Mouse (Mus musculus) layer of hippocampus, adult 9-10 months (tissue): Measurements from ENCODE around the gene Gmppa.

ENCODE experiments used
- DNase-seq: peaks from one replicate; pipeline ENCODE4 v3.0.0; 2022; ENCODE audit warnings: low spot score

The Gmppa gene

DNA sequence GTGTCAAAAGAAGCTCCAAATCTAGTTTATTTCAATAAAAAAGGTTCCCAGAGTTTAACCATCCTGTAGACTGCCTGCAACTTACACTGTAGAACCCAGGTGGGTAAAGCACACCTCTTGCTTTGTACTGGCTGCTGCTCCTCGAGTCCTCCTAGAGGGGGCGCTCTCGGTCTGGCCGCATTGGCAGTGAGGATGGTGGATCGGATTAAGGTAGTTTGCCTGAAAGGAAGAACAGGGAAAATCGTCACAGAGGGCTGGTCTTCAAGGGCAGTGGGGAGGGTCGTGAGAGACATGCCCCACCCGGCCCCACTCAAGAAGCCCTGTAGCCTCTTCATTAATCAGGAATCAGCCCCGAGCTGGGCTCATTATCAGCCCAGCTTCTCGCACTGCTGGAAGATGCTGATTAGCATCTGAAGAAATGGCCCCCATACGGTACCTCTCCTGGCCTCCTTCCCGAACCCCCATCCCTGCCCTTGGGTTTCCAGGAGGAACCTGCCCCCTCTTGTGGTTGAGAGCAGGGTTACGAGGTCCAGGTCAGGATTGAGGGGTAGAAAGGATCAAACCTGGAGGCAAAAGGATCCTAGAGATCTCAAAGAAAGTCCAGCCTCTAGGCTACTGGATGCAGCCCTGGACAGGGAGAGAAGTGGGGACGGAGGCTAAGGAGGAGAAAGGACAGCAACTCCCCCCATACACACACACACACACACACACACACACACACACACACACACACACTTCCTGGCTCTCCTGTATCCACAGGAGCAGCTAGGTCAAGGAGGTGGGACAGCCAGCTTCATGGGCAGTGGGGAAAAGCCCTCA is 21.2 kb downstream of the Gmppa start:
- DNase-seq: no peak

DNA sequence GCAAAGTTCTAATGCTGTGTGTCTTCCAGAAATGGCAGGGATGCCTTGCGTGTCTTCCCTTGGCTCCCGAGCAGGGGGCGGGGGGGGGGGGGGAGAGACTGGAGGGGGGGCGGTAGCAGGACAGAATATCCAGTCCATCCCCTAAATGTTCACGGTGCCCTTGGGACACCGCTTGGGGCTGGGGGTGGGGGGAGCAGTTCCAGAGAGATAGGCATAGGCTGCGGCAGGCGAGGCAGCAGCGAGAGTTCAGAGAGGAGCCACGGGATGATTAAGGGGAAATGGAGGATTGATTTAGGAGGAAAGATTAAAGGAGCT is 21.9 kb downstream of the Gmppa start:
- no peak for DNase-seq

DNA sequence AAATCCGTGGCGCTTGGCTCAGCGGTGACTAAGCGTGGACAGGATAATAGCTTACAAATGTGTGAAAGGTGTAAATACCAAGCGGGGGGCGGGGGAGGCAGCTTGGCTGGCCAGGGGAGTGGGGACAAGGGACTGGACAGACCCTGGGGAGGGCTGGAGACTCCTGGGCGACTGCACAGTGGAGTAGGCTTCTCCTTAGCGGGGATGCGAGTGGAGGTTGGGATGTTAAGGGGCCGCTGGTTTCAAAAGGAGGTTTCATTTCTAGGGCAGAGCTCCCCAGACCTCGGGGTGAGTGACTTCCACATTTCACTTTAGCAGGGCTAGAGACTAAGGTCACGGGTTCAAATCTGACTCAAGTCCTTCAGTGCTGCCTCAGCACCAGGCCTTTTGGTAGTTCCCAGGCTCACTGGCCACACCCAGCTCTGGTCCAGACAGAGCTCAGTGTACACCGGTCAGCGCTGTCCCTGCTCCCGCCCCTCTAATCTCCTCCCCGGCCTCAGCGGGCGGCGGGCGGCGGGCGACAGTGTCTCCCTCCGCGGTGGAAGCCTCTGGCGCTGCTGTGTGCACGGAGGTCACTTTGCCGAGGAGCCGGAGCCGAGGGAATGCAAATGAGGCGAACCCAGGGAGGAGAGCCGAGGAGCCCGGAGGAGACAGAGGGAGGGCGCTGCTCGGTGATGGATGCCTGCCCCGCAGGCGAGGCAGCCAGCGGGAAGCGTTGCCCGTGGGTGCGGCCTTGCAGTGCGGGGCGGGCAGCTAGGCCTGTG is 22.5 kb downstream of the Gmppa start:
- DNase-seq: no peak

DNA sequence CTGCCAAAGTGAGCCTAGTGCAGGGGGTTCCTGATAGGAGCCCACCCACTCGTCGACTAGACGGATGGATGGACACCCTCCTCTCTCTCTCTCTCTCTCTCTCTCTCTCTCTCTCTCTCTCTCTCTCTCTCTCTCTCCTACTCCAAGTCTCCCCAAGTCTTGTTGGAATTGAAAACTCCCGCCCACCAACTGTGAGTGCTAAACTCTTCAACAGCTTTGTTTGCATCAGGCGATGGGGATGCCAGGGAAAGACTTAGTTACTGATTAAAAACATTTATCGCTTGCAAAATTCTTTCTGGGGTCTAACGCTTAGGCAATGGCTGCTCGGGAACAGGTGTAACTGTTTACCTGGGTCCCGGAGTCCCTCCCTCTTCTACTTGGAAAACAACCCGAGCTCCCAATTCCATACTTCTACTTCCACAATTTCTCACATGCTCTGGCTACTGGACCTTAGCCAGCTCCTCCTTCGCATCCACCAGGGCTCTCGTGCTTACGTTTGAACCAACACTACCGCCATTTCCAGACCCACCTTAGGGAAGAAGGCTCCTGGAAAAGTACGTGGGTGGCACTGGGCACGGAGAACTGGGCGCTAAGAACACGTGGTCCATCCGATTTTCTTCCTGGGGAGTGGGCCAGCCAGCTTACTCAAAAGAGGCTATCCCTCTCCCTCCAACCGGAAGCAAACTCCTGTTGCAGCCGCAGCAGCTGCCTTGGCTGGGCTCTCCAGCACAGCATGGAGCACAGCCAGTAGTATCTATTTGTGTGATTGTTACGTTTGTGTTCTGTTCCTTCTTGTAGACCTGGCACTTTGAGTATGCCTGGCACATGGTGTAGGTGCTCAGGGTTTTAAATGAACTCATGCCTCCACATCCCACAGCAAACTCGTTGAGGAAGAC is 23.3 kb downstream of the Gmppa start:
- no peak for DNase-seq

DNA sequence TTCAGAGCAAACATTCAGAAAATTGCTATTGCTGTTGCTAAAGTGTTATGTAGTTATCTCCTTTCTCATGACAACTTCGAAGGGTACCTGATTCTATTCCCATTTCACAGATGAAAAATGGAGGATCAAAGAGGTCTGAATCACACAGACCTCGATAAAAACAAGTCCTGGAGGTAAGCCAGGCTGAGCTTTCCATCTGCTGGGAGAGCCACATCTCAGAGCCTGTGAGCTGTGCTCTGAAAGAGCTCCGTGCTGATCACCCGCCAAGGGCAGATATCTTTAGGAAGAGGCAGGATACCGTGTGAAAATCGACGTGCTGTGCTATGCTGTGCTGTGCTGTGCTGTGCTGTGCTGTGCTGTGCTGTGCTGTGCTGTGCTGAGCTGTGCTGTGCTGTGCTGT is 24.6 kb downstream of the Gmppa start:
- DNase-seq: no peak

DNA sequence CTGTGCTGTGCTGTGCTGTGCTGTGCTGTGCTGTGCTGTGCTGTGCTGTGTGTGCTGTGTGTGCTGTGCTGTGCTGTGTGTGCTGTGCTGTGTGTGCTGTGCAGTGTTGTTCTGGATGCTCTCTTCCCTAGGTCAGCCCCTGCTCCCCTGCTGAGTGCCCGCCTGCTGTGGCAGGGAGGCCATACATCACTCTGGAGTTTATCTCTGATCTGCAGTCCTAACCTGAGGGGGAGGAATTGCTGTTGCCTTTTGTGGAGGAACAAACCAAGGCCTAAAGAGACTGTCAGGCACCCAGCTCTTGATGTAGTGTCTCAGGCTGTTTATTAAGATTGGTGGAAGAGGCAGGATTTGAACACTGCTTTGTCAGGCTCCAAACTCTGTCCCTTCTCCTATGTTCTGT is 26.9 kb downstream of the Gmppa start:
- no peak for DNase-seq

DNA sequence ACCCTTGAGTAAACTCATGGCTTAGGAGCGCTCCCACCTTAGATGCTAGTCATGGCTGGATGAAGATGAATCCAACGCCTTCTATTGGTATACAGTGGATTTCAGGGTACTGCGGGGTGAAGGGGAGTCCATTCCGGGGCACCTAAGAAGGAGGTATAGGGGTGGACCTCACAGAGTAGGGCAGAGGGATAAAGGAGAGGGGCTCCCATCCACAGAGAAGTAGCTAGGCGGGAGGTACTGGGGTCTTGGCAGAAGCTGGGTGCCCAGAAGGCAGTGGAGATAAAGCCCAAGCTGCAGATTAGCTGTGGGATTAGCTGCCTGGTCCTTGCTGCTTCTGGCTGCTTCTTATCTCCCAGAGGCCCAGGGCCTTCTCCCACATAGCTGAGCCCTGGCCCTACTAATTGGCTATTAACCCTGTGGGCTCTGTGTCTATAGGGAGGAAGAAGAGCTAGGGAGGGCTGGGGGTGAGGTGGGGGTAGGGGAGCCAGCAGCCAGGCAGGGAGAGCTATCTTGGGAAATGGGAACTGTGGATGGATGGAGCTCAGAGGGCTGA is 28.0 kb downstream of the Gmppa start:
- no peak for DNase-seq

DNA sequence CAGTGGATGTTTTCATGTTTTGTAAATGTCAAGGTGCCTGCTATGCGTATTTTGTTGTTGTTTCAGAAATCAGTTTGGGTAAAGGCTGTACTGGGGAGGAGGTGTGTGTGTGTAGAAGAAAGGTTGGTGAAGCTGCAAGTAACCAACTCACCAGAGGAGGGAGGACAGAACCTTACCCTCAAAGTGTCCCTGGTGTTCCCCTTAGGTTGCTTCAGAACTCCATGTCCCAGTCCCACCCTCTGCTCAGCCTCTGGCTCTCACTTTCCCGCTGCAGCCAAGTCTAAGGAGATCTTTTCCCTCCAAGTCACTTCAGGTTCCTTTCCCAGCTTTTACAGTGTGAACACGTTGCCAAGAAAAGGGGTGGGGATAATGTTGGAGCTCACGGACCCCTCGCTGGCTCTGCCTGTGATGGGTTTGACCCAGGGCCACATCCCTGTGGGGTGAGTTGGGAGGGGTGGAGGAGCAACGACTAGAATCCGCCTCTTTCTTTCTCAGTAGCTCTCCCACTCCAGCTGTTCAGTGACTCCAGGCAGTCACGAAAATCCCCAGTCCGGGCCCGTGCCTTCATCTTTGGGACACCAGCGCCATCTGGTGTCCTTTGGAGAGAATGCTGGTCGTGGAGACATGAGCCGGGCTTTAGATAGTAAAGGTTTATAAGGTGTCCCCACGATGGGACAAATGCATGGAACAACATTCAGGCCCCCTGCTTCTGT is 31.6 kb downstream of the Gmppa start:
- peak; percentile 77 for DNase-seq

DNA sequence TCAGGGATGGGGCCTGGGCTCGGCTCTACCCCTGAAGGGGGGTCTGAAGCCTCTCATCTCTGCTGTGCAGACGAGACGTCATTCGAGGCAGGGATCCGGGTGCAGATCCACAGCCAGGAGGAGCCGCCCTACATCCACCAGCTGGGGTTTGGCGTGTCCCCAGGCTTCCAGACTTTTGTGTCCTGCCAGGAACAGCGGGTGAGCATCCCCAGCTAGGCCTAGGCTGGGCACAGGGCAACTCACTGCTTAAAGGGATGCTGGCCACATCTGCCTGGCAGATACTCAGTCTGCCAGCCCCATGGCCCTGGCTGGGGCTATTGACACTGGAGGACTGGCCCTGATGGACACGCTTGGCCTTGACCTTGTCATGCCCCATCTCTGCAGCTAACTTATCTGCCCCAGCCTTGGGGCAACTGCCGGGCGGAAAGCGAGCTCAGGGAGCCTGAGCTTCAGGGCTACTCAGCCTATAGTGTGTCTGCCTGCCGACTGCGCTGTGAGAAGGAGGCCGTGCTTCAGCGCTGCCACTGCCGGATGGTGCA is 33.6 kb downstream of the Gmppa start:
- DNase-seq: no peak

DNA sequence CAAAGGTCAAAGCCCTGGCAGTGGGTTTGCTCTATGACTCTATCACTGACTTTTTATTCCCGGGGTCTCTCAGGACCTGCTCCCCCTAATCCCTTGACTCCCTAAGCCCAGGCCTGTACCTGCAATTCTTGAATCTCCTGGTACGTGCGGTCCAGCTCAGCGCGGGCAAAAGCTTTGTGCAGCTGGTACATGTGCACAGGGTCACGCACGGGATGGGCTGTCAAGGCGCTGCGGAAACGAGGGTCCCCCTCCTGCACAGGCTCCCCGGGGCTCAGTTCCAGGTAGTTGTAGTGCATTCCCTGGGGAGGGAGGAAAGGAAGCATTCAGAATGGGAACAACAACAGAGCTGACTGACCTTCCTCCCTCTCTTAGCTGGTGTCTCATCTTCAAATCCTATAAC is 40.7 kb downstream of the Gmppa start:
- DNase-seq: no peak

DNA sequence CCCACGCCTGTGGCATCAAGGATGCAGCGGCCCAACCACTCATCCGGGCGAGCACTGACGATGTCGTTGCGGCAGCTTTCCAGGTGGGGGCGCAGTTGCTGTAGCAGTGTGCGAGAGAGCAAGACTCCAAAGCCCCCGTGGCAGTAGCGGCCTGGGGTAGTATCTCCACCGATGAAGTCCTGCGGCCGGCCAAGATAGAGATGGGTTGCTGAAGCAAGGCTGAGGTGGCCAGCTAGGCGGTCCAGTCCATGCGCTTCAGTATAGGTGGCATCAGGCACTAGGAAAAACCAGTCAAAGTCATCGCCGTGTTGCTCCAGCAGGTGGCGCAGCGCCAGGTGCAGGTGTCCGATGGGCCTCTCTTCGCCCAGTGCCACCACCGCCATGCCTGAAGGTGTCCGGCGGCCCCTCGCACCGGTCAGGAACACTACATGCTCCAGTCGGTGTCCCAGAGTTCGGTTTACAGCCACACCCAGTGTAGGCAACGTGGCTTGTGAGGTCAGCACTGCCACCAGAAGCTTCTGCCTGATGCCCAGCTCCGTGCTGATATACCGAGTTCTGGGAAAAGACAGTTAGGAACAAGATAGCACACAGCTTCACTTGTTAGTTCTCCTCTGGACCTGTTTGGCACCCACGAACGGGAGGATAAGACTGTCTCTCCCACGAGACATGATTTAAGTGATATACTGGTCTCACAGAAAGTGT is 41.7 kb downstream of the Gmppa start:
- no peak for DNase-seq

DNA sequence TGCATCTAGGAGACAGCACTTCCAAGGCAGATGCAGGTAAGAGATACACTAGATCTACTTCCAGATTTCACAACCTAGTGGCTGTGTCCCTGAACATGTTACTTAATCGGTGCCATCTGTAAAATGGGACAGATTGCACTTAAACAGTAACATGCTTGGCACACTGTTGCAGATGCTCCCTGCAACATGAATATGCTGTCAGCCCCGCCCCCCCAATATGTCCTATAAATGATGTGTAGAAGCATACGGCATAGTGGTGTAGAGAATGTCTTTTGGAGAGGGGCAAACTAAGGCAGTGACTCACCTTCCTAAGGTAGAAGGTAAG is 42.2 kb downstream of the Gmppa start:
- no peak for DNase-seq

DNA sequence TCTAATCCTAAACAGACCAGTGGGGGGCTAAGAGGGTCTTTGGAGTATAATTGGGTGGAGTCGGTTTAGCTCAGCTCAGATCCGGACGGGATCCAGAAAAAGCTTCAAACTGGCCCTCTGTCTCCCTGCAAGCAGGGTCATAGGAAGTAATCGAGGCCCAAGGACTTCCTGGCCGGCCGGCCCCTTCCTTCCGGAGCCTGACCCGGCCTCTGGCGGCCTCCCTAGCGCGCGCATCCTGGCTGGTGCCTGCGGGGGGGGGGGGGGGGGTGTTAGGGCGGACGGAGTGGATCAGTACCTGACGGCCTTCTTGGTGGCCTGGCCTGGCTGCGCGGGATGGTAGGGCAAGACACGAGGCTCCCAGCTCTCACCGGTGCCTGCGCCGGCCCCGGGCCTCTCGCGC is 42.8 kb downstream of the Gmppa start:
- DNase-seq: no peak

DNA sequence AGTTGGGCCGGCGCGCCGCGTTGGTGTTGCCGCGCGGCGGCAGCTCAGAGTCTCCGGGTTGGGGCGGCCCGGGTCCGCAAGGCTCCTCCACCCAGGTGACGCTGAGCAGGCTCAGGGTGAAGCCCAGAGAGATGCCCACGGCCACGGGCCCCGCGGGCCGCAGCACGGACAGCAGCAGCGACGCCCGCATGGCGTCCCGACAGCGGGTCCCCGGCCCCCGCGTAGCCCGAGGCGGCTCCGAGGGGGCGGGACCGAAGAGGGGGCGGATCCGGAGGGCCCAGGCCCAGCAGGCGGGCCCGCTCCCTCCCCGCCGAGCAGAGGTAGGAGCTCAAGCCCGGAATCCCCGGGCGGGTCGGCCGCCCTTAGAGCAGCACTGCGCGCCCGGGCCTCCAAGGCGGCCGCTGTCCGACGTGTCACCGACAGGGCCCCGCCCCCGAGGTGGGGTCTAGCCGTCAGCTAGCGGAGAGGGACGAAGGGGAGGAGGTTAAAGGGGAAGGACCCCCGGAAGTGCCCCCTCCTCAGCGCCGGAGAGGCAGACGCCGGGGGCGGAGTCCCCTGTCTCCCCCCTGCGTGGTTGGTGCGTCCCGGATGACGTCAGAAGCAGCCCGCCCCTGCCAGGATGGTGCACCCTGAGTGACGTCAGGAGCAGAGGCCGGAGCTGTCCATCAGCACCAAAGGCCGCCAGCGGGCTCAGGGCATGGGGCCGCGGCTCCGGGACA is 43.3 kb downstream of the Gmppa start, which contains the start of the genes Chpf and Tmem198:
Gene Chpf (minus strand): TSS at position 392 of the 719 bp plus-strand sequence.
Gene Tmem198 (plus strand): TSS at position 617 of the 719 bp plus-strand sequence.
- DNase-seq: peak; percentile 90

DNA sequence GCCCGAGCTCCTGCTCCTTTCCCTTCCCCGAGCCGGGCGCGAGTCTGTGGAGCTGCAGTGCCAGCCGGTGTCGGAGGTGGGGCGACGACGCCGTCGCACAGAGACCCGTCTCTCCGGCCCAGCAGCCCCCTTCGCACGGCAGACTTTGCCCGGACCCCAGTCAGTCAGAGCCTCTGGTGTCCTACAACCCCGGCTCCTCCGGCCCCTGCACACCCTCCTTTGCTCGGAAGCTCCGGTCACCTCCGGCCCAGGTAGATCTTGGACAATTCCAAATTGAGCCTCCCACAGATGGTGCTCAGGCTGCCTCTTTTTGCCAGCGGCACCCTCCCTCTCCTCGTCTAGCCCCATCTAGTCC is 43.9 kb downstream of the Gmppa start:
- no peak for DNase-seq

DNA sequence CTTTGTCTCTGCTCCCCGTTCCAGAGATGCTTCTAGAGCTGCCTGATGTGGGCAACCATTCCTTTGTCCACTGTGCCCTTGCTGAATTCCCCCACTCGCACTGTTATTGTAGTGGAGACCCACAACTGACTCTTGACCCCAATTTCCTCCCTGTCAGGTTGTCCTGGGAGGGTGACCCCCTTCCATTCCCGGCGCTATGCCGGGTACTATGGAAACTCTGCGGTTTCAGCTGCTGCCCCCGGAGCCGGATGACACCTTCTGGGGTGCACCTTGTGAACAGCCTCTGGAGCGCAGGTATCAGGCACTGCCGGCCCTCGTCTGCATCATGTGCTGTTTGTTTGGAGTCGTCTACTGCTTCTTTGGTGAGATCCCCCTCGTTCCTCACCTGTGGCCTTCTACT is 44.3 kb downstream of the Gmppa start:
- no peak for DNase-seq

DNA sequence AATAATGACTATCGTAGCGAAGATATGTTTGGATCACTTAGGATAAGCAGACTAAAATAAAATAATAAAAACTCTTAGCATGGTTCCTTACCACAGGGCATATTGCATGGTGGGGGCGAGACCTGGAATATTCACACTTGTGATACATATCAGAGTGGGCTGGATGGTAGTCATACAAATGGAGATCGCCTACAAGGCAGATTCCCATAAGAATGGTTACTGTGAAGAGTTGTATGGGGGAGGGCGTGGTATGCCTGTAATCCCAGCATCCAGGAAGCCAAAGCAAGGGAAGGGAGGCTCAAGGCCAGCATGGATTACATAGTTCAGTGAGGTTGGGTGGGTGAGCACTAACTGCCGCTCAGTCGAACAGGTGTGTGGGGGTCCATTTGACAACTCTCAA is 45.0 kb downstream of the Gmppa start:
- DNase-seq: no peak

DNA sequence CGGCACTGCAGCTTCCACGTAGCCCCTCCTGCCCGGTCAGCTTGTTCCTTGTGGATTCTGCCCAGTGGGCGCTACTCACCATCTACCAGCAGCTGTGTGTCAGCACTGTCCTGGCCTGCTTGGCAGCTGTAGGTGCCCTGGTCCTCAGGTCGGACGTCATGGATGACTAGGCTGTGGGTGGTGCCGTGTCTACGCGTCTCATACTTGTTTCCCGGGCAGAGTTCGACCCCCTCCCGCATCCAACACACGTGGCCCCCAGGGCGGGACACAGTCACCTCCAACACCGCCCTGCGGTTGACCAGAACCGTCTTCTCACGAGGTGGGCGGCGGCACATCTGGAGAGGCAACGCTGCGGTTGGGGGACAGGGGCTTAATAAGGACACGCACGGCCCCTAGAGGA is 50.8 kb downstream of the Gmppa start:
- DNase-seq: no peak

DNA sequence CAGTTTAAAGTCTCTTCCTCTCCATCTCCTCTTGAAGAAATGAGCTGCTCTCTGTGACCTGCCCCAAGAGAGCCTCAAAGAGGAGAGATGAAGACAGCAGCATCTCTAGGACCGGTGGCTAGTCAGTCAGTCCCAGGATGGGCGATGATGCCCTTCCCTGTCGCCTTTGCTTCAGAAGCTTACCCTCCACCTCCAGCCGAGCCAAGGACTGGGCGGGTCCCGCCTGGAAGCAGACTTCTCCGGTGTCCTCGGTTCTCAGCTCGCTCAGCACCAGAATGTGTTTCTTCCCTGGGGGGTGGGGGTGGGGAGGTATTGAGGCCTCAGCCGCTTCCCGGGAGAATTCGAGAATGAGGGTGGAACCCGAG is 51.3 kb downstream of the Gmppa start:
- DNase-seq: no peak

DNA sequence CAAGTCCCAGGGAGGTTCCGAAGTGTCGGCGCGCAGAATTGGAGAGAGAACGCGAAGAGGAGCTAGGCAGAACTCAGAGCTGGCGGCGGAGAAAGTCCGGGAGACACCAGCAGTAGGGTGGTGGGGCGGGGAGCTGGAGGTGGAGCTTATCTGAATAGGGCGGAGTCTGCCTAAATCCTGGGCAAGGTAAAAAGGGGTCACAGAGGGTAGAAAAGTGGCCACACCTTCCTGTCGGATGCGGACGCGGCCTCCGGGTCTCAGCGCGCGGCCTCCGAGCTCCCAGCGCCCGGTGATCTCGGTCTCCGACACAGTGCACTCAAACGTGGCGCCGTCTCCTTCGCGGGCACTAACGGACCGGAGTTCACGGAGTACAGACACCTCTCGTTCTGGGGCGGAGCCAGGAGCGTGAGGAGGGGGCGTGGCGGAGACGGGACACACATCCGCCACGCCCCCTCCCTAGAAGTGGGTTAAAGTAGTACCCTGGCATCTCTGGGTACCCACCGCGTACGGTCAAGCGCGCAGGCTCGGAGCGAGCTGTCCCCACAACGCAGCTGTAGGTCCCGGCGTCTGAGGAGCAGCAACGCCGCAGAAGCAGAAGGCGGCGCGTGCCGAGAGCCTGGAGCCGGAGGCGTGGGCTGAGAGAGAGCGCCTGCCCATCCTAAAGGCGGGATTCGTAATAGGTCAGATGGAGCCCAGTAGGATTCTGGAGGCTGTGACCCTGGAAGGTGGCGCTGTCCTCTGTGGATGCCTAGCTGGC is 51.9 kb downstream of the Gmppa start:
- no peak for DNase-seq
